Mouse (Mus musculus): ENCODE measurements around the gene Cby3. TPM values are rescaled to one million over a fixed set of nuclear protein-coding genes. Genes with fewer than 3 reads are reported as not detected.

Gene Cby3
- total and polyA plus RNA-seq, 3 experiments = not detected

DNA sequence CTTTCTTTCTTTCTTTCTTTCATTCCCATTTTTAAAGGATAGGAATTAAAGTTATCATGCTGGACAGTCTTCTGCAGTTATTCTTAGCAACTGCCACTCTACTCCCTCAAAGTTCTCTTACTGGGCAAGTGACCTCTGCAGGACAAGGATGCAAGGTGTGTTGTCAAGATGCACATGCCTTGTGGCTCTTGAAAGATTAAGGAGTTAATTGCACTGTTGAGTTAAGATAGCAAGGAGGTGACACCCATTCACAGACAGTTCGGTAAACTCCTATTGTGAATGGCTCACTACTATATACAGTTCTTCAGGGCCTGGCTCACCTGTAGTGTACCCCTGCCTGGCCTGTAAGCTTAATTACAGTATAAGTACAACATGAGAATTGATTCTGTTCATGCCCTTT lies 30.4 kb upstream of the Cby3 start:
- H3K9me3 ChIP-seq (replicated peaks; ENCODE audit: low read length) = no peaks in the 10 kb centered on the region
- peak overlapping the region; percentile 94 to 100 (median 96) for H3K4me3 ChIP-seq (replicated peaks in 1 of 3; ENCODE audit: low read depth in 2 of 3, low read length in 2 of 3, poor library complexity in 1 of 3)
- H3K4me1 ChIP-seq (ENCODE audit: control insufficient read depth in 1 of 2, insufficient read depth in 2 of 2) = peaks cover 3 to 59% of the 10 kb centered on the region in 2 experiments; a peak in 3 of 4 replicates
- H3K27ac ChIP-seq (ENCODE audit: insufficient read depth, low read depth) = no peak overlapping the region
- TF ChIP-seq MEF2A (IDR thresholded peaks at IDR 0.05; ENCODE audit: borderline replicate concordance, low read depth, low read length) (no peak; the same call in 1 of the 2 replicates), CTCF (conservative IDR thresholded peaks at IDR 0.05 in 1 of 2, IDR thresholded peaks at IDR 0.05 in 1 of 2; ENCODE audit: low read depth in 2 of 2, low read length in 2 of 2) (peak in 1 of 2 experiments; percentile 10; a peak in 1 of 4 replicates), SIN3A (IDR thresholded peaks at IDR 0.05; ENCODE audit: low read length) (peak; percentile 82; the same call in 1 of the 2 replicates), CHD1 (IDR thresholded peaks at IDR 0.05; ENCODE audit: low read depth, low read length) (peak; percentile 57), JUND (conservative IDR thresholded peaks at IDR 0.05; ENCODE audit: low read depth, low read length) (no peak), MXI1 (IDR thresholded peaks at IDR 0.05; ENCODE audit: low read depth, low read length) (peak; percentile 88)
- in situ Hi-C loops (cut with MboI; ENCODE audit: low pct_ligation_motif_present, low pct_unique_long_range_greater_than_20kb, low sequenced_read_pairs) = no loop called here
- peak overlapping the region; percentile 98 for H3K9ac ChIP-seq (ENCODE audit: insufficient read depth, low read depth)
- H3K36me3 ChIP-seq (replicated peaks in 1 of 2; ENCODE audit: control insufficient read depth in 1 of 2, insufficient read depth in 1 of 2, low read length in 1 of 2) = peaks cover 8 to 36% of the 10 kb centered on the region in 2 experiments
- H3K79me2 ChIP-seq (replicated peaks; ENCODE audit: control insufficient read depth, extremely low read depth, insufficient read depth, poor library complexity, severe bottlenecking) = peaks cover 73% of the 10 kb centered on the region
- H3K27me3 ChIP-seq (replicated peaks) = no peaks in the 10 kb centered on the region
- no peak for DNase-seq (ENCODE audit: extremely low read depth)
- H3K4me2 ChIP-seq (ENCODE audit: insufficient read depth, low read depth, poor library complexity, severe bottlenecking) = peak overlapping the region; percentile 99
- dilution Hi-C loops (cut with MboI; ENCODE audit: extremely low pct_ligation_motif_present, extremely low pct_unique_long_range_greater_than_20kb, low sequenced_read_pairs) = no loop called here

DNA sequence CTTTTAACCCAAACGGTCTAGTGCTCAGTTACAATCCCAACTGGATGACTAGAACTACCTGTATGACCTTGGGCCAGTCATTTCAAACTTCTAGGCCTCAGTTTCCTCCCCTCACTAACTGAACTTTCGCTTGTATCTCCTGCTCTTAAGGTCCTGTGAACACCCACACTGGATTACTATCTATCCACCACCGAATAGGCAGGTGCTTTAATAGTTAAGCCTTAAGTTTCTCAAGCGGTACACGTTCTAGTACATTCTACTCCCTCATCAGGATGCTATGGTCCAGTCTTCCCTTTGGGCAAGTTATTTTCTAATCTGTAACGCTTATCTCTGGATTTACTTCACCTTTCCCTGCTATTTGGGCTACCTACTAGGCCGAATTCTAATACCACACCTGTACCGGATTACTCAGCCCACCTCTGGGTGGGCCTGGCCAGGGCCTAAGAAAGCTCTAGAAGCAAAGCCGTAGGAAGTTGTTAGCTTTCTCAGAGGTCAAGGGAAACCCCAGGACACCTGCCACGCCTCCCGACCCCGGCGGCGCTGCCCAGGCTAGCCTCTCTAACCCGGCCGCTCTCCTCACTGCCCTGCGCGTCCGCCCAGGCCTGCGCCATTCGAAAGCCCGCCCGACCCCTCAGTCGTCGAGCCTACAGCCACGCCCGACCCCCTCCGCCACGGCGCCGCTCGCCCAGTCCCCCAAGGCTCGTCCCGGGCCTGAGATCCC lies 29.4 kb upstream of the Cby3 start:
- H3K4me3 ChIP-seq (replicated peaks in 1 of 3; ENCODE audit: low read depth in 2 of 3, low read length in 2 of 3, poor library complexity in 1 of 3) = peak overlapping the region; percentile 94 to 100 (median 96)
- no peaks in the 10 kb centered on the region for H3K9me3 ChIP-seq (replicated peaks; ENCODE audit: low read length)
- peak overlapping the region; percentile 98 for H3K9ac ChIP-seq (ENCODE audit: insufficient read depth, low read depth)
- H3K36me3 ChIP-seq (replicated peaks in 1 of 2; ENCODE audit: control insufficient read depth in 1 of 2, insufficient read depth in 1 of 2, low read length in 1 of 2) = peaks cover 3 to 40% of the 10 kb centered on the region in 2 experiments
- H3K4me1 ChIP-seq (ENCODE audit: control insufficient read depth in 1 of 2, insufficient read depth in 2 of 2) = peaks cover 0 to 52% of the 10 kb centered on the region in 2 experiments; a peak in 3 of 4 replicates
- peaks cover 63% of the 10 kb centered on the region for H3K79me2 ChIP-seq (replicated peaks; ENCODE audit: control insufficient read depth, extremely low read depth, insufficient read depth, poor library complexity, severe bottlenecking)
- H3K27ac ChIP-seq (ENCODE audit: insufficient read depth, low read depth) = peak overlapping the region; percentile 77
- peak; percentile 40 for DNase-seq (ENCODE audit: extremely low read depth)
- peak overlapping the region; percentile 99 for H3K4me2 ChIP-seq (ENCODE audit: insufficient read depth, low read depth, poor library complexity, severe bottlenecking)
- H3K27me3 ChIP-seq (replicated peaks) = no peaks in the 10 kb centered on the region
- dilution Hi-C loops (cut with MboI; ENCODE audit: extremely low pct_ligation_motif_present, extremely low pct_unique_long_range_greater_than_20kb, low sequenced_read_pairs) = no loop called here
- in situ Hi-C loops (cut with MboI; ENCODE audit: low pct_ligation_motif_present, low pct_unique_long_range_greater_than_20kb, low sequenced_read_pairs) = loop anchor here (5.0 kb wide), 1 partner anchor 37 kb away; no protein-coding TSS in a partner anchor
- TF ChIP-seq GABPA (IDR thresholded peaks at IDR 0.05; ENCODE audit: insufficient replicate concordance, low read depth, low read length) = no peak
- TF ChIP-seq CHD1 (IDR thresholded peaks at IDR 0.05; ENCODE audit: low read depth, low read length) = no peak
- TF ChIP-seq JUN (IDR thresholded peaks at IDR 0.05; ENCODE audit: insufficient read depth, low read depth, low read length) = no peak
- TF ChIP-seq KAT2A (IDR thresholded peaks at IDR 0.05; ENCODE audit: insufficient replicate concordance, low read length) = 0 out of 2 replicates have a peak, but pooled peaks have one; percentile 24
- no peak for TF ChIP-seq PAX5 (IDR thresholded peaks at IDR 0.05; ENCODE audit: low read length)
- no peak for TF ChIP-seq MAFK (IDR thresholded peaks at IDR 0.05; ENCODE audit: insufficient replicate concordance, low read length)
- TF ChIP-seq BHLHE40 (IDR thresholded peaks at IDR 0.05; ENCODE audit: low read depth, low read length) = no peak
- TF ChIP-seq ZNF384 (IDR thresholded peaks at IDR 0.05; ENCODE audit: low read depth, low read length) = no peak; the same call in 1 of the 2 replicates
- no peak for TF ChIP-seq TCF12 (IDR thresholded peaks at IDR 0.05; ENCODE audit: low read depth, low read length)
- no peak for TF ChIP-seq POLR2A (IDR thresholded peaks at IDR 0.05; ENCODE audit: low read depth, low read length)
- TF ChIP-seq ELF1 (IDR thresholded peaks at IDR 0.05; ENCODE audit: low read depth, low read length) = no peak
- peak; percentile 91 for TF ChIP-seq SIN3A (IDR thresholded peaks at IDR 0.05; ENCODE audit: low read length)
- no peak for TF ChIP-seq ZC3H11A (IDR thresholded peaks at IDR 0.05; ENCODE audit: low read depth, low read length)
- TF ChIP-seq ETS1 (conservative IDR thresholded peaks at IDR 0.05; ENCODE audit: low read depth, low read length) = 0 out of 2 replicates have a peak, but pooled peaks have one; percentile 5
- no peak for TF ChIP-seq NELFE (IDR thresholded peaks at IDR 0.05; ENCODE audit: low read depth, low read length)
- TF ChIP-seq MEF2A (IDR thresholded peaks at IDR 0.05; ENCODE audit: borderline replicate concordance, low read depth, low read length) = no peak
- TF ChIP-seq MAX (IDR thresholded peaks at IDR 0.05; ENCODE audit: low read length) = no peak
- TF ChIP-seq RCOR1 (conservative IDR thresholded peaks at IDR 0.05; ENCODE audit: low read depth, low read length) = peak; percentile 70
- TF ChIP-seq TBP (conservative IDR thresholded peaks at IDR 0.05; ENCODE audit: low read depth, low read length) = no peak
- no peak for TF ChIP-seq E2F4 (IDR thresholded peaks at IDR 0.05; ENCODE audit: insufficient replicate concordance, low read depth, low read length)
- TF ChIP-seq RAD21 (IDR thresholded peaks at IDR 0.05; ENCODE audit: low read depth, low read length) = no peak
- no peak for TF ChIP-seq MYC (IDR thresholded peaks at IDR 0.05; ENCODE audit: low read depth, low read length)
- TF ChIP-seq POLR2AphosphoS2 (IDR thresholded peaks at IDR 0.05; ENCODE audit: low read depth, low read length) = no peak
- TF ChIP-seq USF1 (IDR thresholded peaks at IDR 0.05; ENCODE audit: low read depth, low read length) = no peak
- TF ChIP-seq MXI1 (IDR thresholded peaks at IDR 0.05; ENCODE audit: low read depth, low read length) = peak; percentile 85; the same call in 1 of the 2 replicates
- no peak for TF ChIP-seq USF2 (conservative IDR thresholded peaks at IDR 0.05; ENCODE audit: low read depth, low read length)
- no peak for TF ChIP-seq SMC3 (IDR thresholded peaks at IDR 0.05; ENCODE audit: low read depth, low read length)
- no peak for TF ChIP-seq CHD2 (IDR thresholded peaks at IDR 0.05; ENCODE audit: low read length)
- TF ChIP-seq NRF1 (IDR thresholded peaks at IDR 0.05; ENCODE audit: low read depth, low read length) = no peak

All from CH12.LX (cell line).